ENCODE assay signal across 19 mouse cellular contexts in the genomic region with DNA sequence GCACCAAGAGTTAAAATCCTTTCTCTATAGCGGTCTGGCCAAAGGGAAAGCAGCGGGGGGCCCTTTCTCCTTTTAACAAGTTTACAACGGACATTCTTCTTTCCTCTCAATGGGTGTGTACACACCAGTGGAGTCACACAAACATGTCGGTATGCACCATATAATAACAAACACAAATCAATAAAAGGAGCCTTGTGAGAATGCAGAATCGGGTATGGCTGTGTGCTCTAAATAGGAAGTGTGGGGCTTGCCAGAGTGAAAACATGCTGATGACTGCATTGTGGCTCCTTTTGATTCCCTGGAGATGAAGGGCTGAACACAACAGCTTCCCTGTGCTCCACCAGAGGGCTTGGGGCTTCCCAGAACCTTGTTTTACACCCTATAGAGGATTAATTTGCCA. TPM values are rescaled to one million over a fixed set of nuclear protein-coding genes. Genes with fewer than 3 reads are reported as not detected.
DNase-seq lines count a peak whose midpoint lies in the region; ATAC-seq and TF ChIP-seq lines count a peak whose summit lies in the region.
"Had no signal": no experiment of that assay in that cellular context is flagged by ENCODE, and none has a peak within 500 bp of the region (broad histone marks: within the 10 kb centered on the region; RNA-seq: fewer than 3 reads in every experiment).

No protein-coding gene starts in this region.

- H3K9ac ChIP-seq in ES-E14 (ENCODE audit: insufficient read depth, low read depth, low read length, poor library complexity, severe bottlenecking): no peak overlapping the region
- no peak overlapping the region for H3K9ac ChIP-seq in midbrain, embryonic 13.5 days (replicated peaks)

- no peak overlapping the region for H3K27ac ChIP-seq in ES-E14 (ENCODE audit: insufficient read depth, low read depth, low read length, poor library complexity, severe bottlenecking)
- H3K27ac ChIP-seq in hindbrain, embryonic 10.5 days: peak overlapping the region; percentile 87
- H3K27ac ChIP-seq in midbrain, embryonic 13.5 days: peak overlapping the region; percentile 78

- peaks cover 12% of the 10 kb centered on the region for H3K27me3 ChIP-seq in hindbrain, embryonic 10.5 days (ENCODE audit: insufficient read depth, poor library complexity, severe bottlenecking)
- no peaks in the 10 kb centered on the region for H3K27me3 ChIP-seq in midbrain, embryonic 13.5 days

- peaks cover 0 to 4% of the 10 kb centered on the region in 2 experiments; a peak in 1 of 4 replicates for H3K4me1 ChIP-seq in ES-E14 (ENCODE audit: control insufficient read depth in 2 of 2, insufficient read depth in 2 of 2, low read length in 2 of 2, poor library complexity in 1 of 2)
- peaks cover 78% of the 10 kb centered on the region for H3K4me1 ChIP-seq in hindbrain, embryonic 10.5 days (replicated peaks)
- H3K4me1 ChIP-seq in midbrain, embryonic 13.5 days (replicated peaks): peaks cover 83% of the 10 kb centered on the region

- in situ Hi-C loops in ES-E14 (cut with MboI; ENCODE audit: low sequenced_read_pairs in 2 of 2, unreplicated experiment in 2 of 2): no loop called here

- WGBS in hindbrain, embryonic 10.5 days: 10% methylated on average over 5 of the region's 5 CpGs
- 3% methylated on average over 5 of the region's 5 CpGs for WGBS in midbrain, embryonic 13.5 days

- no peaks in the 10 kb centered on the region for H3K9me3 ChIP-seq in ES-E14 (ENCODE audit: control insufficient read depth, insufficient read depth, low read depth, low read length)
- H3K9me3 ChIP-seq in hindbrain, embryonic 10.5 days: no peaks in the 10 kb centered on the region
- H3K9me3 ChIP-seq in midbrain, embryonic 13.5 days: no peaks in the 10 kb centered on the region

- ATAC-seq in midbrain, embryonic 13.5 days: peak; percentile 41
- no peak for ATAC-seq in activated CD4-positive, CD25-positive, alpha-beta regulatory T cell, adult 4 months

- H3K4me2 ChIP-seq in midbrain, embryonic 13.5 days (replicated peaks): no peak overlapping the region

- H3K4me3 ChIP-seq in ES-E14 (ENCODE audit: insufficient read depth in 1 of 2, low read depth in 1 of 2, low read length in 2 of 2, poor library complexity in 1 of 2, severe bottlenecking in 1 of 2): no peak overlapping the region
- H3K4me3 ChIP-seq in hindbrain, embryonic 10.5 days: no peak overlapping the region
- H3K4me3 ChIP-seq in midbrain, embryonic 13.5 days (replicated peaks): no peak overlapping the region

- peaks cover 47% of the 10 kb centered on the region for H3K36me3 ChIP-seq in ES-E14 (ENCODE audit: control insufficient read depth, insufficient read depth, low read length, poor library complexity, severe bottlenecking)
- H3K36me3 ChIP-seq in hindbrain, embryonic 10.5 days: peaks cover 51% of the 10 kb centered on the region
- H3K36me3 ChIP-seq in midbrain, embryonic 13.5 days: peaks cover 15% of the 10 kb centered on the region; the same call in 1 of the 2 replicates

- DNase-seq in ES-E14 (ENCODE audit: low read depth, low spot score) (peak; percentile 33), liver (no peak)
- peak; percentile 81 for DNase-seq in embryo, embryonic 11 days
- peak; percentile 63 for DNase-seq in hindbrain, embryonic 10.5 days (ENCODE audit: low spot score)
- DNase-seq in urinary bladder, postnatal 25 days (ENCODE audit: low spot score): no peak
- no peak for DNase-seq in right cerebral cortex, postnatal 10 days (ENCODE audit: low spot score in 2 of 2)
- DNase-seq: adrenal gland, postnatal 25 days; cerebellum, adult 11 months; kidney, adult 2 months; layer of hippocampus, adult 9-11 months; lung, postnatal 10 days; right cerebral cortex, adult 18-20 months had no signal

TF ChIP-seq in ES-E14, 5 proteins besides CTCF, POLR2A, EP300 and RAD21:
- TF ChIP-seq ZNF384 (IDR thresholded peaks at IDR 0.05; ENCODE audit: low read depth, low read length) (no peak), HCFC1 (IDR thresholded peaks at IDR 0.05; ENCODE audit: borderline replicate concordance, insufficient read depth, low read length) (no peak), CHD2 (IDR thresholded peaks at IDR 0.05; ENCODE audit: low read depth, low read length) (no peak), MAFK (IDR thresholded peaks at IDR 0.05; ENCODE audit: insufficient read depth, low read depth, low read length) (no peak), ZC3H11A (IDR thresholded peaks at IDR 0.05; ENCODE audit: borderline replicate concordance, low read depth, low read length) (no peak)
TF ChIP-seq in ES-E14: peak in this region for 0.

RNA-seq across cellular contexts. Expression of a gene that starts 38.8 kb away (rescaled TPM):
- total RNA-seq in ES-E14 (2012; rRNA removed): not detected in 2 replicates
- not detected in 2 replicates for polyA plus RNA-seq in hindbrain, embryonic 10.5 days (2016; fragmentation: Nextera tagmentation; extraction: Ambion mirVana)
- polyA plus RNA-seq in midbrain, embryonic 13.5 days (2015; fragmentation: Nextera tagmentation; extraction: Ambion mirVana): not detected in 2 replicates
- polyA plus RNA-seq in activated CD4-positive, CD25-positive, alpha-beta regulatory T cell, adult 4 months (2017; shearing (Covaris generic)): not detected
- total RNA-seq: adrenal gland, postnatal 25 days; granulocyte monocyte progenitor cell, adult 5-6 weeks; heart, postnatal 25 days; liver, adult 2 months had no signal
- polyA plus RNA-seq: cortical plate, adult 2 months; kidney, adult 2 months; liver, adult 2 months; urinary bladder, adult 2 months had no signal

Comparison
In these comparisons a context has a peak if more than half of its experiments do, and no peak if none do; other contexts are left out.
1. DNase-seq: peak in ES-E14 (single experiment), embryo, embryonic 11 days (single experiment) and hindbrain, embryonic 10.5 days (single experiment); none in urinary bladder, postnatal 25 days (single experiment), liver (single experiment) and right cerebral cortex, postnatal 10 days (0 of 2).